Mouse (Mus musculus): Measurements from ENCODE around the gene Lnpk. TPM values are rescaled to one million over a fixed set of nuclear protein-coding genes. Genes with fewer than 3 reads are reported as not detected.

Lnpk gene
- polyA plus RNA-seq (2015; fragmentation: Nextera tagmentation; extraction: Ambion mirVana) = 18.0 and 19.1 TPM in 2 replicates

DNA sequence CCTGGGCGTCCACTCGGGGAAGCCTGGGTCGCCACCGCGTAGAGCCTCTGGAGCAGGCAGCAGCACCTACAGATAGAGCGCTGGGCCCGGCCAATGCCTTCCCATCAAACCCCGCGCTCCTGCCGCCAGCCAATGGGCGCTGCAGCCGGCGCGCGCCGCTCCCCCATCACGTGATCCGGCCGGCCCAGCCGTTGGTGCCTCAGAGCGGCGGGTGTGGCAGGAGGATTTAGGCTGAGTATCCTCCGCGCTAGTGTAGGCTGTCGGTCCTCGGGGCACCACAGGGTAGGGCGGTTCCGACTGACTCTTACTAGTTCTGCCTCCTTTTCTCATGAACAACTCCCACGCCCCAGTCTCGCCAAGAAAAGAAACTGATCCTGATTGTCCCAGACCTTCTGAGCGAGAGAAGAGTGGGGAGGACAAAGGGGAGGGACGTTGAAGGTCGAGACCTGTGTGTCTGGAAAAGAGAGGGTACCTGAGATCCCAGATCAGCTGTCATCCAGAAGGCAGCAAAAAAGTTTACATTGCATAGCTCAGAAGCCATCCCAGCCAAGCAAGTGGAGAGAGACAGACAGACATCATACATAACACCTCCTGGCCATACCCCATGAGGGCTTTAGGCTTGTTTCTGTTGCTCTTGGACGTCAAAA is at the start of gene Lnpk:
Lnpk (minus strand) TSS at position 593 of the 647 bp plus-strand sequence.
- peak within 1 kb of the TSS; percentile 97 for H3K9ac ChIP-seq (ENCODE audit: low read length)
- peak within 1 kb of the TSS; percentile 80 for H3K27ac ChIP-seq (ENCODE audit: low read length)
- H3K27me3 ChIP-seq (ENCODE audit: control insufficient read depth, insufficient read depth, low read length) = no peaks in the 10 kb centered on the region
- peak; percentile 99 for ATAC-seq (ENCODE audit: insufficient read depth, low FRiP score)
- H3K4me1 ChIP-seq (ENCODE audit: control insufficient read depth, insufficient read depth, low read length) = 0 out of 2 replicates have a peak, but pooled peaks cover 4% of the 10 kb centered on the region
- WGBS = under 1% methylated on average over 34 of the region's 34 CpGs
- no peaks in the 10 kb centered on the region for H3K9me3 ChIP-seq (replicated peaks; ENCODE audit: control insufficient read depth, low read length)
- peak within 1 kb of the TSS; percentile 96 for H3K4me3 ChIP-seq (replicated peaks; ENCODE audit: low read length)
- peak within 1 kb of the TSS; percentile 88 for H3K4me2 ChIP-seq (ENCODE audit: low read depth, low read length)
- H3K36me3 ChIP-seq (ENCODE audit: control insufficient read depth, insufficient read depth, low read length) = no peaks in the 10 kb centered on the region

DNA sequence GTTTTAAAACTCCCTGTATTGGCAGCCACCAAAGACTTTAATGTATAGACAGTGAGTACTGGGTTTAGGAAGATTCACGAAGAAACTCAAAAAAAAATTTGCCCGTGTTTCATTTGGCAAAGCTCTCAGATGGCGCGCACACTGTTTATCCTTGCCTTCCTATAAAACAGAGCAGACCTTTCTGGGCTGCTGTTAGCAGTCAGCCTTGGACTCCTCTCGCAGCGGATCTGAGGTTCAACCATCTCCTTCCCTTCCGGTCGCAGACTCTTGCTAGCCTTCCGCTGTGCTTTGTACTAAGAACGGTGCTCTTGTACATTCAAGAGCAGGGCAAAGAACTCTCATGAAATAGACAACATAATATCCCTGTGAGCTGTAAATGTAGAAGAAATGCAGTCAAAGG is 41.1 kb upstream of the Lnpk start:
- Histone ChIP-seq H3K36me3 (ENCODE audit: control insufficient read depth, insufficient read depth, low read length) (no peaks in the 10 kb centered on the region), H3K4me1 (ENCODE audit: control insufficient read depth, insufficient read depth, low read length) (no peaks in the 10 kb centered on the region)

DNA sequence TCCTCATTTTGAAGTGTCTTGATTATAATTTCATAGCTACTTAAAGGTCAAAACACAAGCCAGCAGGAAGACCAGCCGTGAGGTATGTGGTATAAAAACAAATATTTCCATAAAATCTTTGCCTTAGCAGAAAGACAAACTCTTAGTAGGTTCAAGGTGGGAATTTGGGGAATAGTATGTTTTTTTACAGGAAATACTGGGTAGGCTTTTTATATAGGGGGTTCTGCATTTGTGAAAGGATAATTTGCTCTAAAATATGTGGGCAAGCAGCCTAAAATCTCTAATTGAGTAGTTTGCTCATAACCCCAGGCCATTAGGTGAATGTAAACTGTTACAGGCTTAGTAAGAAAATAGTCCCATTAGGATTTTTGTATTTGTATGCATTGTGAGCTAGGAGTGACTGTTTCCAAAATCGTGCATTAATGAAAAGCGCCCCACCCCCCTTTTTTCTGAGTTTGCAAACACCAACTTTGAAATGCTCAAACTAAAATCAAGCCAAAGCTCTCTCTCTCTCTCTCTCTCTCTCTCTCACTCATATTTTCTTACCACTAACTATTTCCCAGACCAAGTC is 40.5 kb upstream of the Lnpk start:
- no peak overlapping the region for H3K4me3 ChIP-seq (replicated peaks; ENCODE audit: low read length)
- H3K4me2 ChIP-seq (ENCODE audit: low read depth, low read length) = no peak overlapping the region
- 74% methylated on average over 3 of the region's 3 CpGs for WGBS
- H3K4me1 ChIP-seq (ENCODE audit: control insufficient read depth, insufficient read depth, low read length) = no peaks in the 10 kb centered on the region
- H3K27ac ChIP-seq (ENCODE audit: low read length) = no peak overlapping the region
- H3K36me3 ChIP-seq (ENCODE audit: control insufficient read depth, insufficient read depth, low read length) = no peaks in the 10 kb centered on the region
- H3K9ac ChIP-seq (ENCODE audit: low read length) = no peak overlapping the region
- ATAC-seq (ENCODE audit: insufficient read depth, low FRiP score) = no peak
- no peaks in the 10 kb centered on the region for H3K27me3 ChIP-seq (ENCODE audit: control insufficient read depth, insufficient read depth, low read length)
- H3K9me3 ChIP-seq (replicated peaks; ENCODE audit: control insufficient read depth, low read length) = no peaks in the 10 kb centered on the region

More for the DNA sequence above, 41.1 kb upstream of the Lnpk start:
- WGBS = 84% methylated on average over 10 of the region's 10 CpGs
- no peaks in the 10 kb centered on the region for H3K27me3 ChIP-seq (ENCODE audit: control insufficient read depth, insufficient read depth, low read length)
- ATAC-seq (ENCODE audit: insufficient read depth, low FRiP score) = no peak
- no peak overlapping the region for H3K27ac ChIP-seq (ENCODE audit: low read length)
- no peak overlapping the region for H3K9ac ChIP-seq (ENCODE audit: low read length)
- no peak overlapping the region for H3K4me3 ChIP-seq (replicated peaks; ENCODE audit: low read length)
- no peak overlapping the region for H3K4me2 ChIP-seq (ENCODE audit: low read depth, low read length)
- H3K9me3 ChIP-seq (replicated peaks; ENCODE audit: control insufficient read depth, low read length) = no peaks in the 10 kb centered on the region

DNA sequence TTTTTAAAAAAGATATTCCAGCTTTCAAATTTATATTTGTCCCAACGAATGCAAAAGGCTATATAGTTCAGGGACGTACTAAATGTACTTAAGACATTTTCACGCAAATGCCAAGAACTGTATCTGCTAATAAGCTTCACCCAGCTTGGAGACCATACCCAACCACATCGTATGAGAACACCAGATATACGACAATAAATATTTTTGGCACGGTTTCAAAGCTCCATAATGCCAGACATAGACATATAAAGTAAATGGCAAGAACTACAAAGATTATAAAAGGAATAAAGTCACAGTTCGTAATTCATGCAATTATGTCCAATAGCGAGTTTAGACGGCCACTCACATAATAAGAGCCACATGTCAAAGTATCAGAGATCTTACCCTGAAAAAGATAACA is 38.5 kb upstream of the Lnpk start:
- Histone ChIP-seq H3K9me3 (replicated peaks; ENCODE audit: control insufficient read depth, low read length) (no peaks in the 10 kb centered on the region), H3K27me3 (ENCODE audit: control insufficient read depth, insufficient read depth, low read length) (no peaks in the 10 kb centered on the region), H3K4me3 (replicated peaks; ENCODE audit: low read length) (no peak overlapping the region), H3K4me1 (ENCODE audit: control insufficient read depth, insufficient read depth, low read length) (no peaks in the 10 kb centered on the region), H3K36me3 (ENCODE audit: control insufficient read depth, insufficient read depth, low read length) (no peaks in the 10 kb centered on the region), H3K27ac (ENCODE audit: low read length) (no peak overlapping the region), H3K4me2 (ENCODE audit: low read depth, low read length) (no peak overlapping the region), H3K9ac (ENCODE audit: low read length) (no peak overlapping the region)
- ATAC-seq (ENCODE audit: insufficient read depth, low FRiP score) = no peak
- 79% methylated on average over 9 of the region's 9 CpGs for WGBS

DNA sequence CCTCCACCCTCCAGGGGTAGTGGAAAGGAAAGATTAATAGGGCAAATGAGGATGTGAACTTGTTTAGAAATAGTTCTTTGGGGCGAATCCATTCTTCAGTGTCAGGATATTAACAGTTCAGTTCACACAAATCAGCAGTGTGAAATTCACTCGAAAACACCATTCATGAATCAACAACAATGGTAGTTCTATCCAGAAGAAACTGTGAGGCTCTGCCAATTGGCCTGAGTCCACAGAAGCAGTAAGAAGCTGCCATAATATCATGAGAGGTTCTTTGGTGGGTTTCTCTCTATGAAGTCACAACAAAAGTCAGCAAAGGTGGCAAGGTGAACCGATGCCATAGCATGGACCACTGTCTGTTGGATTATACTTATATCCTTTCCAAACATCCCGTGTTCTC is 32.2 kb upstream of the Lnpk start:
- H3K4me1 ChIP-seq (ENCODE audit: control insufficient read depth, insufficient read depth, low read length) = no peaks in the 10 kb centered on the region
- WGBS = 85% methylated on average over 4 of the region's 4 CpGs
- no peak overlapping the region for H3K4me2 ChIP-seq (ENCODE audit: low read depth, low read length)
- H3K36me3 ChIP-seq (ENCODE audit: control insufficient read depth, insufficient read depth, low read length) = no peaks in the 10 kb centered on the region
- no peak overlapping the region for H3K4me3 ChIP-seq (replicated peaks; ENCODE audit: low read length)
- H3K27me3 ChIP-seq (ENCODE audit: control insufficient read depth, insufficient read depth, low read length) = no peaks in the 10 kb centered on the region
- H3K27ac ChIP-seq (ENCODE audit: low read length) = no peak overlapping the region
- no peak for ATAC-seq (ENCODE audit: insufficient read depth, low FRiP score)
- H3K9me3 ChIP-seq (replicated peaks; ENCODE audit: control insufficient read depth, low read length) = no peaks in the 10 kb centered on the region
- no peak overlapping the region for H3K9ac ChIP-seq (ENCODE audit: low read length)

DNA sequence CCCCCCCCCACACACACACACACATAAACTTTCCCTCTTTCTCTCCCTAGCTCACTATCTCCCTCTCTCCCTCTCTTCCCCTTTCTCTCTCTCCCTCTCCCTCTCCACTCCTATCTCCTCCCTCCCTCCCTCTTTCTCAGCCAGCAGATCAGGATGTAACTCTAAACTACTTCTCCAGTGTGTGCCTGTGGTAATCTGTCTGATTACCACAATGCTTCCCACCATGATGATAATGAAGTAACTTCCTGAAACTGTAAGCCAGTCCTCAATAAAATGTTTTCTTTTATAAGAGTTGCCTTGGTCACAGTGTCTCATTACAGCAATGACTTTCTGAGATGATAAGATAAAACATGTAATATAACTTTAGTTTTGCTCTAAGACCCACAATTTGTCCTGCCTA is 30.1 kb upstream of the Lnpk start:
- Histone ChIP-seq H3K9ac (ENCODE audit: low read length) (no peak overlapping the region), H3K4me3 (replicated peaks; ENCODE audit: low read length) (no peak overlapping the region), H3K4me2 (ENCODE audit: low read depth, low read length) (no peak overlapping the region), H3K36me3 (ENCODE audit: control insufficient read depth, insufficient read depth, low read length) (no peaks in the 10 kb centered on the region), H3K4me1 (ENCODE audit: control insufficient read depth, insufficient read depth, low read length) (no peaks in the 10 kb centered on the region), H3K9me3 (replicated peaks; ENCODE audit: control insufficient read depth, low read length) (no peaks in the 10 kb centered on the region), H3K27me3 (ENCODE audit: control insufficient read depth, insufficient read depth, low read length) (no peaks in the 10 kb centered on the region), H3K27ac (ENCODE audit: low read length) (no peak overlapping the region)
- no peak for ATAC-seq (ENCODE audit: insufficient read depth, low FRiP score)

DNA sequence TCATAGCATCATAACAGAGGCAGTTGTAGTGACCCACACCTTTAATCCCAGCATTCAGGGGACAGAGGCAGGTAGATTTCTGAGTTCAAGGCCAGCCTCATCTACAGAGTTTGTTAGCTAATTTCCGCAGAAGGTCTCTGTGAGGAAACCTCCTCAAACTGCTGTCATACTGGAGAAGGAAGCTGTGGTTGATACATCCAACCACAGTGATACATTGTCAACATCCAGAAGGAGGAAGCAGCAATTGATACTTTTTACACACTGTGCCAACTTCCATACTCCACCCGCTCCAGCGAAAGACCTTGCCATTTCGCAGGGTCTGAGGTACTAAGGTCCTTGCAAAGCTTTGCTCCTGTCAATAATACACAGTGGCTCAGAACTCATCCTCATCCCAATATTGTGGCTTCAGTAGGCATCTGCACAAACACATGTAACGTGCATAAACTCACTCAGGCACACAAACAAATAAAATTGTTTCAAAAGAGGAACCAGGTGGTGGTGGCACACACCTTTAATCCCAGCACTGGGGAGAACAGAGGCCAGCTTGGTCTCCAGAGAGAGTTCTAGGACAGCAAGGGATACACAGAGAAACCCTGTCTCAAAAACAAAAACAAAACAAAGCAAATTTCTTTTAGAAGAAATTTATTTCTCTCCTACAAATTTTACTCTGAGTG is 27.0 kb upstream of the Lnpk start:
- no peak for ATAC-seq (ENCODE audit: insufficient read depth, low FRiP score)
- H3K36me3 ChIP-seq (ENCODE audit: control insufficient read depth, insufficient read depth, low read length) = no peaks in the 10 kb centered on the region
- H3K4me1 ChIP-seq (ENCODE audit: control insufficient read depth, insufficient read depth, low read length) = no peaks in the 10 kb centered on the region
- no peak overlapping the region for H3K4me3 ChIP-seq (replicated peaks; ENCODE audit: low read length)
- H3K4me2 ChIP-seq (ENCODE audit: low read depth, low read length) = no peak overlapping the region
- no peaks in the 10 kb centered on the region for H3K9me3 ChIP-seq (replicated peaks; ENCODE audit: control insufficient read depth, low read length)
- no peaks in the 10 kb centered on the region for H3K27me3 ChIP-seq (ENCODE audit: control insufficient read depth, insufficient read depth, low read length)
- H3K9ac ChIP-seq (ENCODE audit: low read length) = no peak overlapping the region
- 79% methylated on average over 5 of the region's 5 CpGs for WGBS
- no peak overlapping the region for H3K27ac ChIP-seq (ENCODE audit: low read length)

DNA sequence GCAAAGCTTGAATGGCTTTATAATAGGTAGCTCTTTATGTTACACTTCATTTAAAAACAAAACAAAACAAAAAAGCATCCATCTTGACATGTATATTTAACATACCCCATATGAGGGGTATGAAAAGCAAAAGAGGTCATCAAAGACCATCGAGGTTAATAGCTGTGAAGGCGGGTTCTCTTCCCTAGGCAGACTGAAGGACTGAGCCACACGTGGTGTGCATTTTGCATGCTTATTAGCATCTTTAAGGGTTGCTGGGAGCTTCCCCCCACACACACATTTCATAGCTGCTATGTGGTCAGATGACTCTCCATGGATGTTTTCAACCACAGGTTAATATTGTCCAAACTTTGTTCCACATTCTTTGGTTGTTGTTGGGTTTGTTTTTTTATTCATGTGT is 24.8 kb upstream of the Lnpk start:
- WGBS = 51% methylated on average over 3 of the region's 3 CpGs
- Histone ChIP-seq H3K4me2 (ENCODE audit: low read depth, low read length) (no peak overlapping the region), H3K36me3 (ENCODE audit: control insufficient read depth, insufficient read depth, low read length) (no peaks in the 10 kb centered on the region)

DNA sequence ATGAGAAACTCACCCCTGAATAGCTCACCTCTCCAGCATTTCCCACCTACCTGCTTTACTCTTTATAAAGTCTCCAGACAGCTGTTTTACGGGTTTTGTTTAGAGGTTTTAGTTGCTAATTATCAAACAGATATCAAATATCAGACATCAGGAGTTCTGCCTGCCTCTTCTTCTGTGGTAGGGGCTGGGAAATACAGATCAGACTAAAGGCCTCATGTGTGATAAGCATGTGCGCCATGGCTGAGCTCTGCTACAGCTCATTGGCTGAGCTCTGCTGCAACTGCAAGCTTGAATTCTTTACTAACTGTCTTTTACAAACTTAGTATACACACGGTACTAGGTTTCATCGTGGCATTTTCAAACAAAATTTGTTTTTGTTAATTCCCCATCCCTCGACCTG is 23.2 kb upstream of the Lnpk start:
- Histone ChIP-seq H3K9me3 (replicated peaks; ENCODE audit: control insufficient read depth, low read length) (no peaks in the 10 kb centered on the region), H3K4me2 (ENCODE audit: low read depth, low read length) (no peak overlapping the region), H3K4me1 (ENCODE audit: control insufficient read depth, insufficient read depth, low read length) (no peaks in the 10 kb centered on the region), H3K4me3 (replicated peaks; ENCODE audit: low read length) (no peak overlapping the region), H3K9ac (ENCODE audit: low read length) (no peak overlapping the region), H3K27me3 (ENCODE audit: control insufficient read depth, insufficient read depth, low read length) (no peaks in the 10 kb centered on the region), H3K36me3 (ENCODE audit: control insufficient read depth, insufficient read depth, low read length) (no peaks in the 10 kb centered on the region), H3K27ac (ENCODE audit: low read length) (no peak overlapping the region)
- no peak for ATAC-seq (ENCODE audit: insufficient read depth, low FRiP score)
- WGBS = 69% methylated on average over 5 of the region's 5 CpGs

More for the DNA sequence above, 24.8 kb upstream of the Lnpk start:
- ATAC-seq (ENCODE audit: insufficient read depth, low FRiP score) = no peak
- no peak overlapping the region for H3K4me3 ChIP-seq (replicated peaks; ENCODE audit: low read length)
- no peak overlapping the region for H3K9ac ChIP-seq (ENCODE audit: low read length)
- H3K4me1 ChIP-seq (ENCODE audit: control insufficient read depth, insufficient read depth, low read length) = no peaks in the 10 kb centered on the region
- no peak overlapping the region for H3K27ac ChIP-seq (ENCODE audit: low read length)
- H3K27me3 ChIP-seq (ENCODE audit: control insufficient read depth, insufficient read depth, low read length) = no peaks in the 10 kb centered on the region
- no peaks in the 10 kb centered on the region for H3K9me3 ChIP-seq (replicated peaks; ENCODE audit: control insufficient read depth, low read length)
